Mouse (Mus musculus) C2C12 (cell line): Measurements from ENCODE around the gene Tbc1d17. TPM values are rescaled to one million over a fixed set of nuclear protein-coding genes. Genes with fewer than 3 reads are reported as not detected.
A peak's percentile ranks its signal among the peaks of the same experiment; 100 is the strongest.

Experiments
- H3K27me3 ChIP-seq: one replicate; pipeline ENCODE4 v1.6.1; 2011; ENCODE audit not compliant: control insufficient read depth, insufficient read depth, insufficient read length
- H3K36me3 ChIP-seq: one replicate; pipeline ENCODE4 v1.6.1; 2011; ENCODE audit not compliant: control insufficient read depth, insufficient read depth
- H3K4me3 ChIP-seq: one replicate; pipeline ENCODE4 v1.5.1; 2011; ENCODE audit warnings: mild to moderate bottlenecking, control low read depth; ENCODE audit not compliant: poor library complexity, insufficient read depth, severe bottlenecking
- H3K79me2 ChIP-seq: one replicate; pipeline ENCODE4 v1.6.1; 2011; ENCODE audit not compliant: control insufficient read depth, insufficient read depth
- H3K79me3 ChIP-seq: one replicate; pipeline ENCODE4 v1.6.1; 2011; ENCODE audit warnings: low read depth, control low read depth
- H3ac ChIP-seq: one replicate; pipeline ENCODE3; 2011; ENCODE audit warnings: low read depth; ENCODE audit not compliant: control insufficient read depth, insufficient read length
- CEBPB ChIP-seq: IDR thresholded peaks from one replicate; pipeline ENCODE4 v1.6.1; 2011; ENCODE audit warnings: low read depth, mild to moderate bottlenecking, control low read depth, moderate library complexity
- CTCF ChIP-seq: IDR thresholded peaks from one replicate; pipeline ENCODE4 v1.5.1; 2011; ENCODE audit not compliant: control insufficient read depth, insufficient read depth, insufficient read length
- FOSL1 ChIP-seq: IDR thresholded peaks from one replicate; pipeline ENCODE4 v1.8.0; 2011; ENCODE audit warnings: mild to moderate bottlenecking, low read length; ENCODE audit not compliant: poor library complexity, insufficient read depth, severe bottlenecking
- MAX ChIP-seq: IDR thresholded peaks from one replicate; pipeline ENCODE4 v1.6.1; 2011; ENCODE audit warnings: mild to moderate bottlenecking, control low read depth
- MYOD1 ChIP-seq: IDR thresholded peaks from one replicate; pipeline ENCODE4 v1.6.1; 2011; ENCODE audit warnings: low read depth; ENCODE audit not compliant: control insufficient read depth, insufficient read length
- MYOG ChIP-seq: IDR thresholded peaks from one replicate; pipeline ENCODE4 v1.6.1; 2011; ENCODE audit not compliant: control insufficient read depth, insufficient read length; ENCODE audit errors: extremely low read depth
- USF1 ChIP-seq: IDR thresholded peaks from one replicate; pipeline ENCODE4 v1.6.1; 2011; ENCODE audit warnings: low read depth, mild to moderate bottlenecking, control low read depth, moderate library complexity
- polyA plus RNA-seq: library from polyadenylated mRNA; unstranded; fragments of >200 nt; fragmentation: generic; extraction: Trizol; gene quantifications from one replicate; pipeline ENCODE4 v1.2.1, GENCODE M21; 2012; ENCODE audit warnings: missing spikeins

Tbc1d17 gene
- polyA plus RNA-seq, 1 experiment: 38.4 TPM

- TF ChIP-seq MYOG: no peak
- TF ChIP-seq CTCF: no peak
- no peak for TF ChIP-seq FOSL1
- TF ChIP-seq MYOD1: no peak
- TF ChIP-seq CEBPB: peak; percentile 56
- TF ChIP-seq USF1: peak; percentile 46
- peak; percentile 60 for TF ChIP-seq MAX
- Histone ChIP-seq H3K27me3 (no peaks in the 10 kb centered on the region), H3K4me3 (peak overlapping the region; percentile 82), H3ac (peak overlapping the region; percentile 93), H3K79me2 (peaks cover 53% of the 10 kb centered on the region), H3K36me3 (peaks cover 17% of the 10 kb centered on the region), H3K79me3 (peaks cover 24% of the 10 kb centered on the region)
These were observed 685 bp upstream of the Tbc1d17 start for GRCm38 (mm10) chr7:44849416-44850111.

DNA sequence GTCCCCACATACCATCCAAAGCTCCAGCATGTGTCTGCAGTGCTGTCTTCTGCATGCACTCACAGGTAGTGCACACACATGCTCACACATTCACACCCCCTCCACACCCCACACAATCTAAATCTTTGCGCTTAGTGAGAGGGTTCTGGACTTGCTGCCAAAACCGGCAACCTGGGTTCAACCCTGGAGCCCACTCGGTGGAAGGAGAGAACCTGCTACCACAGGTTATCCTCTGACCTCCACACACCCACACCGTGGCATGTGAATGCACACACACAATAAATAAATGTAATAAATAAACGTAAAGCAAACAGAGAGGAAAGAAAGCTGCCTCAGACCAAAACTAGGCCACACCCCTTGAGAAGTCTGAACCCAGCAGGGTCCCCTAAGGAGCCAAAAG, 1.1 kb downstream of the Tbc1d17 start:
- peaks cover 10% of the 10 kb centered on the region for H3K36me3 ChIP-seq
- peaks cover 42% of the 10 kb centered on the region for H3K79me2 ChIP-seq
- H3K27me3 ChIP-seq: no peaks in the 10 kb centered on the region
- H3ac ChIP-seq: no peak overlapping the region
- peaks cover 18% of the 10 kb centered on the region for H3K79me3 ChIP-seq
- no peak for TF ChIP-seq MAX
- no peak for TF ChIP-seq MYOG
- no peak for TF ChIP-seq FOSL1
- no peak for TF ChIP-seq MYOD1
- TF ChIP-seq CEBPB: no peak
- no peak for TF ChIP-seq CTCF
- TF ChIP-seq USF1: no peak
- peak overlapping the region; percentile 82 for H3K4me3 ChIP-seq

GRCm38 (mm10) chr7:44846804-44847203, 2.1 kb downstream of the Tbc1d17 start:
- TF ChIP-seq USF1 (no peak), MYOG (no peak), CEBPB (no peak), MYOD1 (no peak), CTCF (no peak), FOSL1 (no peak)
- H3K36me3 ChIP-seq: peaks cover 7% of the 10 kb centered on the region

DNA sequence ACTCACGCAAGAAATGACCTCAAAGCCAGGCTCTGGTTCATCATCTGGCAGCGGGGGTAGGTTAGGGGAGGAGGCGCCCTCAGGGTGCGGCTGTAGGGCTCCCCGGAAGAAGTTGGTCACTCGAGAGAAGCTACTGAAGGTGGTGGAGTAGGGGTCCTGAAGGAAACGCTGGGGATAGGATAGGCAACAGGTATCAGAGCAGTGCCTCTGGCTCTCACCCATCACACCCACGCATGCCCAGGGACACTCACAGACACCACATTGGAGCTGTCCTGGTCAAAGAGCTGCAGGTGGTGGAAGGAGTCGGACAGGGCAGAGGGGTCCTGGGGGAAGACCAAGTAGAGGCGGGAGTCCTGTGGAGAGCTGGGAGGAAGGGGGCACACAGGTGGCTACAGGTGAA, 3.9 kb downstream of the Tbc1d17 start:
- Histone ChIP-seq H3K36me3 (peaks cover 7% of the 10 kb centered on the region), H3K79me3 (peaks cover 3% of the 10 kb centered on the region), H3K4me3 (no peak overlapping the region), H3K79me2 (peaks cover 16% of the 10 kb centered on the region), H3K27me3 (no peaks in the 10 kb centered on the region), H3ac (no peak overlapping the region)
- TF ChIP-seq USF1 (no peak), MYOG (no peak), CEBPB (no peak), FOSL1 (no peak), MYOD1 (no peak), MAX (no peak), CTCF (no peak)

More at GRCm38 (mm10) chr7:44846804-44847203, 2.1 kb downstream of the Tbc1d17 start:
- H3ac ChIP-seq: no peak overlapping the region
- no peak overlapping the region for H3K4me3 ChIP-seq
- peaks cover 34% of the 10 kb centered on the region for H3K79me2 ChIP-seq
- no peaks in the 10 kb centered on the region for H3K27me3 ChIP-seq
- H3K79me3 ChIP-seq: peaks cover 16% of the 10 kb centered on the region

DNA sequence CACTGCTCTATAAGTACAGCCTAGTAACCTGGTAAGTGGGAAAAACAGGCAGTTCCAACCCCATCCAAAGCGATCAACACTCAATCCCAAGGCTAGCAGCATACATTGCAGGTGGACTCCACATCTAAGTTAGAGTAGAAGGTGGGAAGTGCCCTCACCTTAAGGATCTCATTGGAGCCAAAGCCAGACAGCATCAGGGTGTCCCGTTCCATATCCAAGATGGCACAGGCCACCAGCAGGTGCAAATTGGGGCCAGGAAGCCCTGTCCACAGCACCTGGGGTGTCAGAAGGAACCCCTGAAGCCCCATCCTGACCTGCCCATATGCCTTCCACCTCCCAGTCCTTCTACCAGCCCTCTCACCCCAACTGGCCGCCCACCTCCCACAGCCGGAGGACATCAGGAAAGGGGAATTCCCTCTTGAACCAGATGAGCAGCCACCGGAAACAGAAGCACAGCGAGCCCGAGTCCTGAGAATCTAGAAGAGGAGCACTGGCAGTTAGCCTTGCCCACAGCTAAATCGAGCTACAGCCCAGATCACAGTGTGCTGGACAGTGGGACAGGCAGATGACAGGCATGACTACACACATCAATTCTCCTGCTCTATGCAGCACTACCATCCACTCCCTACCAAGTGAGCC, 6.9 kb downstream of the Tbc1d17 start:
- no peaks in the 10 kb centered on the region for H3K27me3 ChIP-seq
- H3K36me3 ChIP-seq: peaks cover 7% of the 10 kb centered on the region
- no peak overlapping the region for H3ac ChIP-seq
- TF ChIP-seq FOSL1: no peak
- no peak for TF ChIP-seq CEBPB
- TF ChIP-seq CTCF: no peak
- TF ChIP-seq MYOG: no peak
- no peak for TF ChIP-seq USF1
- no peak for TF ChIP-seq MAX
- no peak for TF ChIP-seq MYOD1
- no peaks in the 10 kb centered on the region for H3K79me3 ChIP-seq
- no peak overlapping the region for H3K4me3 ChIP-seq
- H3K79me2 ChIP-seq: no peaks in the 10 kb centered on the region
